Mouse (Mus musculus) stomach, embryonic 14.5 days (tissue): ENCODE results near the gene Poc1b. TPM values are rescaled to one million over a fixed set of nuclear protein-coding genes. Genes with fewer than 3 reads are reported as not detected.
A peak's percentile ranks its signal among the peaks of the same experiment; 100 is the strongest.

ENCODE experiments used
- ATAC-seq: fragments of 200-750 bp; cut with Nextera tagmentation; 2 replicates; pipeline ENCODE4 v1.8.0; 2017; ENCODE audit warnings: low read depth, moderate TSS enrichment; ENCODE audit not compliant: insufficient number of reproducible peaks, insufficient read depth, low FRiP score
- H3K27ac ChIP-seq: fragments of 300-500 bp; sonication (generic); 2 replicates; pipeline ENCODE4 v1.5.1; 2014; ENCODE audit warnings: mild to moderate bottlenecking, low read length, moderate library complexity, mixed read lengths
- H3K27me3 ChIP-seq: fragments of 300-500 bp; sonication (generic); 2 replicates; pipeline ENCODE4 v1.6.1; 2014; ENCODE audit warnings: low read length, control low read depth, mixed read lengths; ENCODE audit not compliant: control insufficient read depth, insufficient read depth
- H3K36me3 ChIP-seq: fragments of 300-500 bp; sonication (generic); 2 replicates; pipeline ENCODE4 v1.6.1; 2014; ENCODE audit warnings: mild to moderate bottlenecking, control low read depth, low read length, moderate library complexity, mixed read lengths; ENCODE audit not compliant: control insufficient read depth, insufficient read depth
- H3K4me1 ChIP-seq: fragments of 300-500 bp; sonication (generic); 2 replicates; pipeline ENCODE4 v1.6.1; 2014; ENCODE audit warnings: low read length, control low read depth, mixed read lengths; ENCODE audit not compliant: control insufficient read depth, insufficient read depth
- H3K4me2 ChIP-seq: fragments of 300-500 bp; sonication (generic); replicated peaks from 2 replicates; pipeline ENCODE4 v1.6.1; 2014; ENCODE audit warnings: low read depth, low read length, control low read depth
- H3K4me3 ChIP-seq: fragments of 300-500 bp; sonication (generic); 2 replicates; pipeline ENCODE4 v1.5.1; 2014; ENCODE audit warnings: low read depth, low read length, control low read depth
- H3K9ac ChIP-seq: fragments of 300-500 bp; sonication (generic); replicated peaks from 2 replicates; pipeline ENCODE4 v1.6.1; 2014; ENCODE audit warnings: low read depth, mild to moderate bottlenecking, control low read depth, low read length, moderate library complexity, mixed read lengths
- H3K9me3 ChIP-seq: fragments of 300-500 bp; sonication (generic); 2 replicates; pipeline ENCODE4 v1.6.1; 2016; ENCODE audit warnings: low read depth, low read length, control low read depth; ENCODE audit not compliant: control insufficient read depth
- WGBS: fragments of 180-500 bp; shearing (Covaris S2); extraction: QIAGEN DNeasy Blood & Tissue Kit; methylation state at CpG from one replicate; pipeline ENCODE4 v1.1.7; 2014; 5-methylcytosine and 5-hydroxymethylcytosine counted together
- polyA plus RNA-seq: library from polyadenylated mRNA; unstranded; fragments of >200 nt; fragmentation: Nextera tagmentation; extraction: Ambion mirVana; gene quantifications from 2 replicates; pipeline ENCODE4 v1.2.1, GENCODE M21; 2014

Poc1b gene
- polyA plus RNA-seq, 1 experiment from 2014 or later: 24.9 TPM

DNA sequence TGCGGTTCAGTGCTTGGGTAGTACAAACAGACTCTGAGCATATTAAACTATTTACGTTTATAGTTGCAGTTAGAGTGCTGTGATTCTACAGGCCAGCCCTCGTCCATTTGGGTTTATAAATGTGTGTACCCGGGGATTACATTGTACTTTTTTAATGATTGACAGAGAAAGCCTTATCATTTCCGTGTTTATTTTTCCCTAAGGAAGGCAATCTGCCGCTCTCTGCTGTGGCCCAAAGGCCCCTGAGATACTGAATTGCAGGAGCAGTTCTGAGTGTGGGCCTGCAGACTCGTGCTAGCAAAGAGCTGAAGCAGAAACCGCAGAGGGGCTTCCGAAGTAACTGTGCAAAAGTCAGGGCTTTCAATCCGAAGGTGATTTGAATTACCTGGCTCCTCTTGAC, 11.0 kb downstream of the Poc1b start:
- Histone ChIP-seq H3K27me3 (no peaks in the 10 kb centered on the region), H3K36me3 (no peaks in the 10 kb centered on the region), H3K4me2 (no peak overlapping the region), H3K4me1 (peaks cover 22% of the 10 kb centered on the region), H3K9me3 (no peaks in the 10 kb centered on the region), H3K4me3 (no peak overlapping the region), H3K27ac (peak overlapping the region; percentile 35; the same call in 1 of the 2 replicates), H3K9ac (no peak overlapping the region)
- ATAC-seq: 0 out of 2 replicates have a peak, but pooled peaks have one; percentile 19
- 46% methylated on average over 10 of the region's 10 CpGs for WGBS

GRCm38 (mm10) chr10:99118697-99119096, 11.9 kb downstream of the Poc1b start:
- no peaks in the 10 kb centered on the region for H3K27me3 ChIP-seq
- peak; percentile 50 for ATAC-seq
- H3K4me1 ChIP-seq: peaks cover 22% of the 10 kb centered on the region
- H3K9me3 ChIP-seq: no peaks in the 10 kb centered on the region
- no peak overlapping the region for H3K9ac ChIP-seq
- H3K36me3 ChIP-seq: no peaks in the 10 kb centered on the region
- peak overlapping the region; percentile 35; the same call in 1 of the 2 replicates for H3K27ac ChIP-seq
- 33% methylated on average over 6 of the region's 6 CpGs for WGBS
- H3K4me2 ChIP-seq: no peak overlapping the region
- H3K4me3 ChIP-seq: no peak overlapping the region

GRCm38 (mm10) chr10:99119471-99119870, 12.6 kb downstream of the Poc1b start:
- Histone ChIP-seq H3K4me1 (peaks cover 22% of the 10 kb centered on the region), H3K4me3 (no peak overlapping the region), H3K4me2 (no peak overlapping the region), H3K9ac (no peak overlapping the region), H3K27ac (no peak overlapping the region; the same call in 1 of the 2 replicates), H3K36me3 (no peaks in the 10 kb centered on the region), H3K9me3 (no peaks in the 10 kb centered on the region), H3K27me3 (no peaks in the 10 kb centered on the region)
- no peak for ATAC-seq
- 87% methylated on average over 4 of the region's 4 CpGs for WGBS

DNA sequence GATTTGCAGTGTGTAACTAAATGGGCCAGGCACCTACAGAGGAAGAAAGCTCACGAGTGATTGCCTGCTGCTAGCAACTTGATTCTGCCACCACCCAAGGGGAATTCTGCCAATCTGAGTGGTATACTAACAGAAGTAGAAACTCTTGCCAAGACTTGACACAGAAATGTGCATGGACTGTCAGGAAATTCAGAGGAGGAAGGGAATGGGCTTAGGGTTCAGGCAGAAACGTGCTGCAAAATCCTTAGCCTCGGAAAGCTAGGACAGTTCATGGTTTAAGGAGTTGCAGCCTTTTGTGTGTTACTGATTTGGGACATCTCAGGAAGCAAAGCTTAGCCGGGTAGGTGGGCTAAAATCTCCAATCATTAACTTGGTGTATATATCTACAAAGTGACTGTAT, 19.4 kb downstream of the Poc1b start, which contains the start of gene Phxr2:
TSS of gene Phxr2 (minus strand) at position 101 of the 400 bp plus-strand sequence.
- no peaks in the 10 kb centered on the region for H3K4me1 ChIP-seq
- H3K9ac ChIP-seq: no peak within 1 kb of the TSS
- H3K36me3 ChIP-seq: no peaks in the 10 kb centered on the region
- ATAC-seq: no peak
- 75% methylated on average over 4 of the region's 4 CpGs for WGBS
- H3K27me3 ChIP-seq: no peaks in the 10 kb centered on the region
- H3K4me3 ChIP-seq: no peak within 1 kb of the TSS
- H3K27ac ChIP-seq: no peak within 1 kb of the TSS
- H3K4me2 ChIP-seq: no peak within 1 kb of the TSS
- H3K9me3 ChIP-seq: no peaks in the 10 kb centered on the region

GRCm38 (mm10) chr10:99126954-99127353, 20.1 kb downstream of the Poc1b start:
- Histone ChIP-seq H3K36me3 (no peaks in the 10 kb centered on the region), H3K9ac (no peak overlapping the region), H3K9me3 (no peaks in the 10 kb centered on the region), H3K27ac (no peak overlapping the region), H3K4me2 (no peak overlapping the region), H3K27me3 (no peaks in the 10 kb centered on the region), H3K4me1 (no peaks in the 10 kb centered on the region), H3K4me3 (no peak overlapping the region)
- no peak for ATAC-seq
- 92% methylated on average over 14 of the region's 14 CpGs for WGBS

DNA sequence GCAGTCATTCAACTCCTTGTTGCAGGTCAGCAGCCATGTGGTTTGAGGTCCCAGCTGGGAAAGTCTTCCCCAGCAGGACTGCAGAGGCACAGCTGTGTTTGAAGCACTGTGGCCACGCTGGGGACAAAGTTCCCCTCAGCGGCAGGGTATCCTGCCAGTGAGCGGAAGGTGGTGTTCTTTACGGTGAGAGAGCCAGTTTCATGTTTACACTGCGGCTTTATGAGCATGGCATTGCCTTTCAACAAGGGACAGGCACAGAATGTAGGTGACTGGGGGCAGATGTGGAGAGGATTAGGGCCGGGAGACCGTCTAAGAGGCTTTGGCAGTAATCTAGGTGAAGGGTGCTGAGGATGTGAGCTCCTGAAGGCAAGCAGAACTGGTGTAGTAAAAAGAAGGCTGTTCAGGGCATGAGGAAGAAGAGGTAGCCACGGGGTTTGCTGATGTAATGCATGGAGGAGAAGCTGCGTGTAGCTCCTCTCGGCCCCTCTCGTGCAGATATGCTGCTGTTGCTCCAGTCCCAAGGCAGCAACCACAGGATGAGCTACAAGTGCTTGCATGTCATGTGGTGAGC, 20.9 kb downstream of the Poc1b start:
- WGBS: 76% methylated on average over 11 of the region's 11 CpGs
- peak; percentile 67 for ATAC-seq
- Histone ChIP-seq H3K4me2 (no peak overlapping the region), H3K4me1 (no peaks in the 10 kb centered on the region), H3K4me3 (no peak overlapping the region), H3K9me3 (no peaks in the 10 kb centered on the region), H3K9ac (no peak overlapping the region), H3K36me3 (no peaks in the 10 kb centered on the region), H3K27me3 (no peaks in the 10 kb centered on the region), H3K27ac (peak overlapping the region; percentile 52; the same call in 1 of the 2 replicates)

DNA sequence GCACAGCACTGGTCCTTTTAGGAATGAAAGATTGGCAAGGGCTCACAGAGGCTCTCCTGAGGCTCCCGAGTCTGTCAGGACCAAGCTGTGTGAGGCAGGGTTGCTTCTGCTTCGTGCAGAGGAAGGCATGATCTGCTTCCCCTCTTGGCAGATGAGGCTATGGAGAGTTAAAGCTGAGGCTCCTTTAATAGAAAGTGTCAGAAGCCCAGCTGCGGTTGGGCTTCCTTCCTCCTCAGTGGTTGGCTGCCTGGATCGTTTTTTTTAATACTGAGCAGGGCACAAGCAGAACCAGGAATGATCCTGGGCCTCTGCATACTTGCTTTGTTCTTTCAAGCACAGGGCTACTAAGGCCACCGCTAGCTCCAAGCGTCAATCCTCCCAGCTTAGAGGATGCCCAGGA, 23.8 kb downstream of the Poc1b start:
- no peaks in the 10 kb centered on the region for H3K27me3 ChIP-seq
- no peaks in the 10 kb centered on the region for H3K9me3 ChIP-seq
- H3K4me3 ChIP-seq: no peak overlapping the region
- ATAC-seq: no peak
- no peak overlapping the region for H3K27ac ChIP-seq
- H3K4me1 ChIP-seq: no peaks in the 10 kb centered on the region
- no peak overlapping the region for H3K4me2 ChIP-seq
- no peaks in the 10 kb centered on the region for H3K36me3 ChIP-seq
- no peak overlapping the region for H3K9ac ChIP-seq
- 45% methylated on average over 6 of the region's 6 CpGs for WGBS

- H3K27me3 ChIP-seq: no peaks in the 10 kb centered on the region
- no peak overlapping the region for H3K4me3 ChIP-seq
- ATAC-seq: no peak
- H3K4me2 ChIP-seq: no peak overlapping the region
- no peaks in the 10 kb centered on the region for H3K36me3 ChIP-seq
- no peak overlapping the region for H3K9ac ChIP-seq
- H3K9me3 ChIP-seq: no peaks in the 10 kb centered on the region
- H3K27ac ChIP-seq: no peak overlapping the region
- 64% methylated on average over 5 of the region's 5 CpGs for WGBS
- no peaks in the 10 kb centered on the region for H3K4me1 ChIP-seq
These were observed 24.5 kb downstream of the Poc1b start for GRCm38 (mm10) chr10:99131298-99131697.

- no peak overlapping the region for H3K4me2 ChIP-seq
- H3K27ac ChIP-seq: peak overlapping the region; percentile 24; the same call in 1 of the 2 replicates
- ATAC-seq: no peak
These were observed 25.4 kb downstream of the Poc1b start for GRCm38 (mm10) chr10:99132189-99132588.

More at GRCm38 (mm10) chr10:99132189-99132588, 25.4 kb downstream of the Poc1b start:
- no peaks in the 10 kb centered on the region for H3K4me1 ChIP-seq
- no peaks in the 10 kb centered on the region for H3K36me3 ChIP-seq
- no peak overlapping the region for H3K9ac ChIP-seq
- no peak overlapping the region for H3K4me3 ChIP-seq
- no peaks in the 10 kb centered on the region for H3K9me3 ChIP-seq
- 59% methylated on average over 6 of the region's 6 CpGs for WGBS
- H3K27me3 ChIP-seq: no peaks in the 10 kb centered on the region
